Mouse (Mus musculus) retina, postnatal 7 days (tissue): ENCODE results near the gene Gucy2c.

ENCODE experiments used
- DNase-seq: peaks from one replicate; pipeline ENCODE4 v3.0.0-alpha.2; 2012; ENCODE audit warnings: low read depth, low spot score

Gucy2c gene

GRCm38 (mm10) chr6:136669274-136669673, 112.3 kb downstream of the Gucy2c start:
- DNase-seq: no peak

GRCm38 (mm10) chr6:136668266-136668986, 113.1 kb downstream of the Gucy2c start:
- DNase-seq: no peak

- DNase-seq: no peak
These were observed 119.5 kb downstream of the Gucy2c start for GRCm38 (mm10) chr6:136662063-136662462.

GRCm38 (mm10) chr6:136661706-136662016, 119.9 kb downstream of the Gucy2c start, which contains the start of gene Plbd1:
Plbd1 (minus strand) TSS chr6:136661928.
- no peak for DNase-seq

GRCm38 (mm10) chr6:136660831-136661705, 120.5 kb downstream of the Gucy2c start:
- no peak for DNase-seq

DNA sequence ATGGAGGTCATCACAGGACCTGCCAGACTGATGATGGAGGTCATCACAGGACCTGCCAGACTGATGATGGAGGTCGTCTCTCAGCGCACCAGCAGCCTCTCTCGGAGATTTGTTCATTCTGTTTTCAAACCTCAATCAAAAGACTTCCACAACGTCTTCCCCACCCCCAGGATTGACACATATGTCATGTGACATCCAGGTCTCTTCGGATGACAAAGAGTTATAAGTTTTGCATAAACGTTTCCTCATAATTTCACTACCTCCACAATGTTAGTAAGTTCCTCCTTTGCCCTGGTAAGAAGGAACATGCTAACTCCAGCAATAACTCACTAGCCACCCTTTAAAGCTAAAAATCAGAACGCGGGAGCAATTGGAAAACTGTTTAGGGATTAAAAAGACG, 122.3 kb downstream of the Gucy2c start:
- DNase-seq: no peak

DNA sequence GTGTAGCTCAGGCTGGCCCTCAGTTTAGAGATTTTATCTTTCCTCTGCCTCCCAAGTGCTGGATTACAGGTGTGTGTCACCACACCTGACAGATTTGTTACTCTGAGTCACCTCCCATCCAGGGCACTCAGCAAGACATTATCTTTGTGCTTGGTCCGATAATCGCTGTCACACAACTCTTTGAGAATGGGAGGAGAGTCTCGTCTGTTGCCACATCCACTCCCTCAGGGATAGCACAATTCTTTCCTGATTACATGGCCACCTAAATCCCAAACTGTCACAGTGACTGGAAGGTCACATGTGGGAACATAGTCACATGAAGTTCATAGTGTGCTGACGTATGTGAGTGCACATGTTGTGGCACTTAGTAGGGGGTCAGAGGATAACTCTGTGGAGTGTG, 123.3 kb downstream of the Gucy2c start:
- no peak for DNase-seq

GRCm38 (mm10) chr6:136655786-136656185, 125.8 kb downstream of the Gucy2c start:
- DNase-seq: no peak

DNA sequence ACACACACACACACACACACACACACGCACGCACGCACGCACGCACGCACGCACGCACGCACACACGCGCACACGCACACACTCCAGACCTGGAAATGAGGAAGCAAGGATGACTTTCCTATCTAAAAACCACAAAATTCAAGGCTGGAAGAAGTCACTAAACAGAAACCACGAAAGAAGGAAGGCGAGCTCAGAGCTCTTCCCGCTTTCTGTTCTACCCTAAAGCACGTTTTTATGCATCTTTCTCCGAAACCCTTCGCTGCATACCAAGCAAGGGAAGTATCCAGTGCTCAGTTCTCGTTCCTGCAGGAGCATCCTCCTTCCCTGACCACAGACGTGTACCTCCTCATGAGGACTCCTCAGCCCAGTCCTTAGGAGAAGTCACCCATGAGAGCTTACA, 127.1 kb downstream of the Gucy2c start:
- no peak for DNase-seq

- no peak for DNase-seq
These were observed 128.2 kb downstream of the Gucy2c start for GRCm38 (mm10) chr6:136653331-136653730.

GRCm38 (mm10) chr6:136650664-136651063, 130.9 kb downstream of the Gucy2c start:
- no peak for DNase-seq

DNA sequence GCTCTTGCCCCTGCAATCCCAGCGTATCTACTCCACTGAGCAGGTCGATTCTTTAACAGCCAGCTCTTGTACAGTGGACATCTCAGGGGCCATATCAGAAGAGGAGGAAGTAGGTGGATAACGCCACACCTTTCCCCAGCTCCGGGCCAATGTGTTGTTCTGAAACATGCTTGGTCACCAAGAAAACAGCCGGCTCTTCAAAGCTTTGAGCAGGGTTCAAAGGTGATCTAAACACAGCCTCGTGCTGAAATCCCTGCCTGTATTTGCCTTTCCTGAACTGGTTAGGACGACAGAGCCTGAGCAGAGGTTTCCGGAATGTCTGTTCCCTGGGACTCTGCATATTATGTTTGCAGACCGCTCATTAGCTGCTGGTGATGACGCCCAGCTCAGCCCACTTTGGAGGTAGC, 134.1 kb downstream of the Gucy2c start:
- DNase-seq: no peak
